Mouse (Mus musculus): ENCODE measurements around the gene Nol7. TPM values are rescaled to one million over a fixed set of nuclear protein-coding genes. Genes with fewer than 3 reads are reported as not detected.

Nol7 gene
- polyA plus RNA-seq, 1 experiment from 2014 or later, result 94.3 TPM

GRCm38 (mm10) chr13:43374918-43375432, 23.2 kb upstream of the Nol7 start:
- no peaks in the 10 kb centered on the region for H3K79me2 ChIP-seq (ENCODE audit: inconsistent target)
- H3K27ac ChIP-seq, result no peak overlapping the region
- 76% methylated on average over 2 of the region's 2 CpGs for WGBS (ENCODE audit: missing documents)
- H3K36me3 ChIP-seq (ENCODE audit: inconsistent target), result peaks cover 25% of the 10 kb centered on the region; the same call in 1 of the 2 replicates
- no peak overlapping the region for H3K4me3 ChIP-seq (ENCODE audit: inconsistent target)

GRCm38 (mm10) chr13:43379989-43380388, 18.2 kb upstream of the Nol7 start:
- Histone ChIP-seq H3K27ac (no peak overlapping the region), H3K4me3 (ENCODE audit: inconsistent target) (no peak overlapping the region), H3K79me2 (ENCODE audit: inconsistent target) (no peaks in the 10 kb centered on the region), H3K36me3 (ENCODE audit: inconsistent target) (peaks cover 7% of the 10 kb centered on the region; the same call in 1 of the 2 replicates)
- WGBS (ENCODE audit: missing documents), result 96% methylated on average over 3 of the region's 3 CpGs

GRCm38 (mm10) chr13:43385321-43385720, 12.9 kb upstream of the Nol7 start:
- Histone ChIP-seq H3K36me3 (ENCODE audit: inconsistent target) (no peaks in the 10 kb centered on the region), H3K79me2 (ENCODE audit: inconsistent target) (no peaks in the 10 kb centered on the region), H3K4me3 (ENCODE audit: inconsistent target) (no peak overlapping the region), H3K27ac (no peak overlapping the region)
- 98% methylated on average over 10 of the region's 10 CpGs for WGBS (ENCODE audit: missing documents)

- H3K79me2 ChIP-seq (ENCODE audit: inconsistent target), result peaks cover 30% of the 10 kb centered on the region
- 55% methylated on average over 13 of the region's 17 CpGs for WGBS (ENCODE audit: missing documents)
- H3K36me3 ChIP-seq (ENCODE audit: inconsistent target), result peaks cover 18% of the 10 kb centered on the region
- no peak overlapping the region for H3K27ac ChIP-seq
- H3K4me3 ChIP-seq (ENCODE audit: inconsistent target), result no peak overlapping the region
Observed at GRCm38 (mm10) chr13:43397700-43398296, 392 bp upstream of the Nol7 start.

- peaks cover 30% of the 10 kb centered on the region for H3K79me2 ChIP-seq (ENCODE audit: inconsistent target)
- 38% methylated on average over 5 of the region's 5 CpGs for WGBS (ENCODE audit: missing documents)
- H3K36me3 ChIP-seq (ENCODE audit: inconsistent target), result peaks cover 27% of the 10 kb centered on the region
- H3K27ac ChIP-seq, result no peak overlapping the region
- H3K4me3 ChIP-seq (ENCODE audit: inconsistent target), result peak overlapping the region; percentile 84; the same call in 1 of the 2 replicates
Observed at GRCm38 (mm10) chr13:43399576-43399975, 1.4 kb downstream of the Nol7 start.

GRCm38 (mm10) chr13:43412311-43412710, 14.1 kb downstream of the Nol7 start:
- H3K36me3 ChIP-seq (ENCODE audit: inconsistent target), result peaks cover 64% of the 10 kb centered on the region
- H3K4me3 ChIP-seq (ENCODE audit: inconsistent target), result no peak overlapping the region
- no peaks in the 10 kb centered on the region for H3K79me2 ChIP-seq (ENCODE audit: inconsistent target)
- no peak overlapping the region for H3K27ac ChIP-seq
- 90% methylated on average over 7 of the region's 7 CpGs for WGBS (ENCODE audit: missing documents)

- H3K79me2 ChIP-seq (ENCODE audit: inconsistent target), result no peaks in the 10 kb centered on the region
- no peak overlapping the region for H3K4me3 ChIP-seq (ENCODE audit: inconsistent target)
- WGBS (ENCODE audit: missing documents), result 92% methylated on average over 2 of the region's 2 CpGs
- no peak overlapping the region for H3K27ac ChIP-seq
- peaks cover 73% of the 10 kb centered on the region for H3K36me3 ChIP-seq (ENCODE audit: inconsistent target)
Observed at GRCm38 (mm10) chr13:43413611-43414010, 15.4 kb downstream of the Nol7 start.

GRCm38 (mm10) chr13:43415249-43415648, 17.1 kb downstream of the Nol7 start:
- 92% methylated on average over 1 of the region's 1 CpGs for WGBS (ENCODE audit: missing documents)
- Histone ChIP-seq H3K27ac (no peak overlapping the region), H3K36me3 (ENCODE audit: inconsistent target) (peaks cover 89% of the 10 kb centered on the region), H3K4me3 (ENCODE audit: inconsistent target) (no peak overlapping the region), H3K79me2 (ENCODE audit: inconsistent target) (no peaks in the 10 kb centered on the region)

- H3K27ac ChIP-seq, result no peak overlapping the region
- peaks cover 100% of the 10 kb centered on the region for H3K79me2 ChIP-seq (ENCODE audit: inconsistent target)
- peaks cover 53% of the 10 kb centered on the region; the same call in 1 of the 2 replicates for H3K36me3 ChIP-seq (ENCODE audit: inconsistent target)
- WGBS (ENCODE audit: missing documents), result 96% methylated on average over 4 of the region's 4 CpGs
- no peak overlapping the region for H3K4me3 ChIP-seq (ENCODE audit: inconsistent target)
Observed at GRCm38 (mm10) chr13:43428436-43428835, 30.2 kb downstream of the Nol7 start.

GRCm38 (mm10) chr13:43433395-43433794, 35.2 kb downstream of the Nol7 start:
- H3K36me3 ChIP-seq (ENCODE audit: inconsistent target), result peaks cover 22% of the 10 kb centered on the region; the same call in 1 of the 2 replicates
- WGBS (ENCODE audit: missing documents), result 94% methylated on average over 2 of the region's 2 CpGs
- no peak overlapping the region for H3K4me3 ChIP-seq (ENCODE audit: inconsistent target)
- no peak overlapping the region for H3K27ac ChIP-seq
- peaks cover 100% of the 10 kb centered on the region for H3K79me2 ChIP-seq (ENCODE audit: inconsistent target)

GRCm38 (mm10) chr13:43440376-43440775, 42.2 kb downstream of the Nol7 start:
- Histone ChIP-seq H3K4me3 (ENCODE audit: inconsistent target) (no peak overlapping the region), H3K27ac (no peak overlapping the region)
- 90% methylated on average over 1 of the region's 1 CpGs for WGBS (ENCODE audit: missing documents)

GRCm38 (mm10) chr13:43442551-43442950, 44.4 kb downstream of the Nol7 start:
- Histone ChIP-seq H3K4me3 (ENCODE audit: inconsistent target) (no peak overlapping the region), H3K27ac (no peak overlapping the region), H3K36me3 (ENCODE audit: inconsistent target) (no peaks in the 10 kb centered on the region), H3K79me2 (ENCODE audit: inconsistent target) (peaks cover 100% of the 10 kb centered on the region)
- WGBS (ENCODE audit: missing documents), result 30% methylated on average over 1 of the region's 1 CpGs

More at GRCm38 (mm10) chr13:43440376-43440775, 42.2 kb downstream of the Nol7 start:
- H3K36me3 ChIP-seq (ENCODE audit: inconsistent target), result no peaks in the 10 kb centered on the region
- peaks cover 100% of the 10 kb centered on the region for H3K79me2 ChIP-seq (ENCODE audit: inconsistent target)

- Histone ChIP-seq H3K27ac (no peak overlapping the region), H3K4me3 (ENCODE audit: inconsistent target) (no peak overlapping the region), H3K36me3 (ENCODE audit: inconsistent target) (no peaks in the 10 kb centered on the region), H3K79me2 (ENCODE audit: inconsistent target) (peaks cover 100% of the 10 kb centered on the region)
- WGBS (ENCODE audit: missing documents), result 100% methylated on average over 4 of the region's 4 CpGs
Observed at GRCm38 (mm10) chr13:43443706-43444105, 45.5 kb downstream of the Nol7 start.

- Histone ChIP-seq H3K79me2 (ENCODE audit: inconsistent target) (peaks cover 100% of the 10 kb centered on the region), H3K36me3 (ENCODE audit: inconsistent target) (no peaks in the 10 kb centered on the region), H3K4me3 (ENCODE audit: inconsistent target) (no peak overlapping the region), H3K27ac (no peak overlapping the region)
- 87% methylated on average over 3 of the region's 3 CpGs for WGBS (ENCODE audit: missing documents)
Observed at GRCm38 (mm10) chr13:43444717-43445116, 46.5 kb downstream of the Nol7 start.

GRCm38 (mm10) chr13:43445754-43446153, 47.6 kb downstream of the Nol7 start:
- H3K27ac ChIP-seq, result no peak overlapping the region
- no peak overlapping the region for H3K4me3 ChIP-seq (ENCODE audit: inconsistent target)
- WGBS (ENCODE audit: missing documents), result 96% methylated on average over 4 of the region's 4 CpGs
- peaks cover 100% of the 10 kb centered on the region for H3K79me2 ChIP-seq (ENCODE audit: inconsistent target)
- H3K36me3 ChIP-seq (ENCODE audit: inconsistent target), result no peaks in the 10 kb centered on the region

Measured in macrophage (primary cell).